Mouse (Mus musculus) midbrain, embryonic 14.5 days (tissue): ENCODE results near the gene Slc17a8. TPM values are rescaled to one million over a fixed set of nuclear protein-coding genes. Genes with fewer than 3 reads are reported as not detected.
A peak's percentile ranks its signal among the peaks of the same experiment; 100 is the strongest.

ENCODE experiments used
- ATAC-seq: fragments of 200-750 bp; cut with Nextera tagmentation; 2 replicates; pipeline ENCODE4 v1.8.0; 2017; ENCODE audit warnings: moderate number of reproducible peaks, moderate library complexity; ENCODE audit not compliant: low FRiP score, low TSS enrichment
- DNase-seq: peaks from one replicate; pipeline ENCODE4 v3.0.0-alpha.2; 2015
- H3K27ac ChIP-seq: fragments of 300-500 bp; sonication (generic); replicated peaks from 2 replicates; pipeline ENCODE4 v1.5.1; 2014; ENCODE audit warnings: mild to moderate bottlenecking, low read depth, low read length, moderate library complexity
- H3K27me3 ChIP-seq: fragments of 300-500 bp; sonication (generic); 2 replicates; pipeline ENCODE4 v1.6.1; 2014; ENCODE audit warnings: low read length, control low read depth, mixed read lengths; ENCODE audit not compliant: control insufficient read depth, insufficient read depth
- H3K36me3 ChIP-seq: fragments of 300-500 bp; sonication (generic); 2 replicates; pipeline ENCODE4 v1.6.1; 2014; ENCODE audit warnings: low read length, control low read depth; ENCODE audit not compliant: control insufficient read depth, insufficient read depth
- H3K4me1 ChIP-seq: fragments of 300-500 bp; sonication (generic); 2 replicates; pipeline ENCODE4 v1.6.1; 2014; ENCODE audit warnings: mild to moderate bottlenecking, antibody characterized with exemption, low read length, control low read depth; ENCODE audit not compliant: control insufficient read depth, insufficient read depth
- H3K4me2 ChIP-seq: fragments of 300-500 bp; sonication (generic); 2 replicates; pipeline ENCODE4 v1.6.1; 2014; ENCODE audit warnings: mild to moderate bottlenecking, low read length, moderate library complexity
- H3K4me3 ChIP-seq: fragments of 300-500 bp; sonication (generic); replicated peaks from 2 replicates; pipeline ENCODE4 v1.5.1; 2014; ENCODE audit warnings: low read depth, low read length
- H3K9ac ChIP-seq: fragments of 300-500 bp; sonication (generic); replicated peaks from 2 replicates; pipeline ENCODE4 v1.6.1; 2014; ENCODE audit warnings: mild to moderate bottlenecking, low read length, moderate library complexity
- H3K9me3 ChIP-seq: fragments of 300-500 bp; sonication (generic); 2 replicates; pipeline ENCODE4 v1.6.1; 2016; ENCODE audit warnings: low read length, control low read depth, mixed read lengths; ENCODE audit not compliant: control insufficient read depth
- WGBS: fragments of 180-500 bp; shearing (Covaris S2); extraction: QIAGEN DNeasy Blood & Tissue Kit; methylation state at CpG from one replicate; pipeline ENCODE4 v1.1.7; 2014; 5-methylcytosine and 5-hydroxymethylcytosine counted together
- polyA plus RNA-seq: library from polyadenylated mRNA; unstranded; fragments of >200 nt; fragmentation: Nextera tagmentation; extraction: Ambion mirVana; gene quantifications from 2 replicates; pipeline ENCODE4 v1.2.1, GENCODE M21; 2014

The Slc17a8 gene
- polyA plus RNA-seq, 1 experiment from 2014 or later, result 1.1 TPM

DNA sequence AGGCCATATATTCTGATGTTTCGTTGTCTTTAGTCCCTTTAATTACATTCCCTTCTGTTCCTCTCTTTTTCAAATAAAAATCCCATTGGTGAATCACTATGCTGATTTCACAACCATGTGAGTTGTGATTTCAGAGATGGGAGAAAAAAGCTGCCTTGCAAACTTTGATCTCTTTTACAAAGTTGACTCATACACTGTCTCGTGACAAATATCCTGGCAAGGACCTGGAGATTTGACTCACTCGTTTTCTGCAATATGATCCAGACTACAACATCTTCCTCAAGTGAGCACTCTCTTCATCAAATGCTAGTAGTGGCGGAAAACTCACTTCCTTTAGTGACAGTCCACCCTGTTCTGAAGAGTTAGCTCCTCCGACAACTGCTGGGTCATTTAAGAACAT is 21.7 kb downstream of the Slc17a8 start:
- no peaks in the 10 kb centered on the region for H3K4me1 ChIP-seq
- no peak overlapping the region for H3K27ac ChIP-seq
- no peak overlapping the region for H3K9ac ChIP-seq
- H3K36me3 ChIP-seq, result no peaks in the 10 kb centered on the region
- no peak overlapping the region for H3K4me2 ChIP-seq
- WGBS, result 88% methylated on average over 5 of the region's 5 CpGs
- H3K27me3 ChIP-seq, result no peaks in the 10 kb centered on the region
- H3K9me3 ChIP-seq, result no peaks in the 10 kb centered on the region
- no peak overlapping the region for H3K4me3 ChIP-seq
- ATAC-seq (no peak), DNase-seq (no peak)

DNA sequence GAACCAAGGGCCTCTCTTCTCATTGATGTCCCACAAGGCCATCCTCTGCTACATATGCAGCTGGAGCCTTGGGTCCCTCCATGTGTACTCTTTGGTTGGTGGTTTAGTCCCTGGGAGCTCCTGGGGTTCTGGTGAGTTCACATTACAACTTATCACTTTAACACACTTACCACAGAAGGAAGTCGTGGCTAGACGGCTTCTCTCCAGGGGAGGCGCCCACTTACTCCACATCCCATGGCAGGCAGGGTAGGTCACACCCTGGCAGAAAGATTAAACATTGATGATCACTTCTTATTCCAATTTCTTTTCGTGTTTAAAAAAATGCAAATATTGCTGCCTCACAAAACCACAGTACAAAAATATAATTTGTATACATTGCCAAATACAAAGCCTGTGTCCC is 23.8 kb downstream of the Slc17a8 start:
- DNase-seq (no peak), ATAC-seq (no peak)
- Histone ChIP-seq H3K27me3 (no peaks in the 10 kb centered on the region), H3K4me3 (no peak overlapping the region), H3K4me1 (0 out of 2 replicates have a peak, but pooled peaks cover 3% of the 10 kb centered on the region), H3K36me3 (no peaks in the 10 kb centered on the region), H3K9me3 (no peaks in the 10 kb centered on the region), H3K9ac (no peak overlapping the region), H3K4me2 (no peak overlapping the region), H3K27ac (no peak overlapping the region)
- 90% methylated on average over 4 of the region's 4 CpGs for WGBS

DNA sequence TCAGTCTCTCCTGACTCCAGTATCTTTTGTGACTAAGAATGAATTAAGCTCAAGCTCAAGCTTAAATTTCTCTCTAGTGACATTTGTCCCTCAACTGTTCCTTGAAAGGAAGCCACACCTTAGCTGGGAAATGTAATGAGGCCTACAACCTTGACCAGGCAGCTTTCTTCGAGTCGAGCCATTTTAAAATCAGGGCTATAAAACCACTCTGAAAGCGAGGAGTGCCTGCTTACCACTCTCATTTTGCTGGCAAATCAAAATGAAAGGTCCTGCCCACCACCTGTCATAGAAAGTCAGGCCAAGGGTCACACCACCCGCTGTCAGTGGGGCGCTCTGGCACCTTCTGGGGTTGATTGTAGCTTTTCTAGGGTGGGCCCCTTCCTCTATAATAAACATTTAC is 25.1 kb downstream of the Slc17a8 start:
- H3K27me3 ChIP-seq, result no peaks in the 10 kb centered on the region
- 0 out of 2 replicates have a peak, but pooled peaks cover 3% of the 10 kb centered on the region for H3K4me1 ChIP-seq
- H3K27ac ChIP-seq, result no peak overlapping the region
- ATAC-seq, result no peak
- H3K4me3 ChIP-seq, result no peak overlapping the region
- H3K4me2 ChIP-seq, result no peak overlapping the region
- no peak for DNase-seq
- no peaks in the 10 kb centered on the region for H3K36me3 ChIP-seq
- H3K9ac ChIP-seq, result no peak overlapping the region
- 97% methylated on average over 5 of the region's 5 CpGs for WGBS
- no peaks in the 10 kb centered on the region for H3K9me3 ChIP-seq

DNA sequence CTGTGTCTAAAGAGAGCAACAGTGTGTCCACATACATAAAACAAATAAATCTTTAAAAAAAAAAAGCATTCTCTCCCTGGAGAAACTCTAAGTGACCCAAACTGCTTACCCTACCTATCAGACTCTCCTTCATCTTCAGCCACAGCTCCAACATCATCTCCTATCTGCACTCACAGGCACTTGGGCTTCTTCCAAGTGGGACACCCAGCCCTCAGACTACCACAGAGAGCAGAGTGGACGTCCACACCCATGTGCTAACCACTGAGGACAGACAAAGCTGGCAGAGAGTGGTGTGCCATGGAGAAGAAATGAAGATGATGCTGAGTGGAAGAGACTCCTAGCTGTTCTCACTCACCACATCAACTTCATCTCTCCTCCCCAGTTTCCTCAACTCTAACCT is 25.5 kb downstream of the Slc17a8 start:
- H3K27ac ChIP-seq, result no peak overlapping the region
- H3K4me3 ChIP-seq, result no peak overlapping the region
- H3K9ac ChIP-seq, result no peak overlapping the region
- no peaks in the 10 kb centered on the region for H3K27me3 ChIP-seq
- 71% methylated on average over 1 of the region's 1 CpGs for WGBS
- H3K9me3 ChIP-seq, result no peaks in the 10 kb centered on the region
- ATAC-seq (no peak), DNase-seq (no peak)
- no peak overlapping the region for H3K4me2 ChIP-seq
- 0 out of 2 replicates have a peak, but pooled peaks cover 3% of the 10 kb centered on the region for H3K4me1 ChIP-seq
- no peaks in the 10 kb centered on the region for H3K36me3 ChIP-seq

DNA sequence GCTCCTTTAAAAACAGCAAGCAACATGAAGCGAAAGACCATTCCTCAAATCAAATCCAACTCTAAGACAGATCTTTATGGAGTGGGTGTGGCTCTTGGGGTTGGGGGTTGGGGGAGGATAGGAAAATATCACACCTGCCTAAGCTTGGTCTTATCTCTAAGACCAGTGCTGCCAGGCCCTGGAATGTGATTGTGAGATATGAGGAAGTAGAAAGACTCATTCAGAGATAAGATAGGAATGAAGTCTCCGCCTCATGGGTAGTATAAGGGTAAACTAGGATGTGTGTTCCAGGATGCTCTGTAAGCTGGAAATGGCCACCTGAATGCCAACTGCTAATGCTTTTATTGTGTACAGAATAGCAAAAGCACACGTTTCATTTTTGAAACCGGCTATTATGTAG is 26.7 kb downstream of the Slc17a8 start:
- H3K36me3 ChIP-seq, result no peaks in the 10 kb centered on the region
- H3K4me3 ChIP-seq, result no peak overlapping the region
- H3K9me3 ChIP-seq, result no peaks in the 10 kb centered on the region
- no peaks in the 10 kb centered on the region for H3K27me3 ChIP-seq
- H3K27ac ChIP-seq, result no peak overlapping the region
- H3K4me2 ChIP-seq, result no peak overlapping the region
- WGBS, result 92% methylated on average over 4 of the region's 4 CpGs
- ATAC-seq (no peak), DNase-seq (no peak)
- no peak overlapping the region for H3K9ac ChIP-seq
- 0 out of 2 replicates have a peak, but pooled peaks cover 3% of the 10 kb centered on the region for H3K4me1 ChIP-seq

DNA sequence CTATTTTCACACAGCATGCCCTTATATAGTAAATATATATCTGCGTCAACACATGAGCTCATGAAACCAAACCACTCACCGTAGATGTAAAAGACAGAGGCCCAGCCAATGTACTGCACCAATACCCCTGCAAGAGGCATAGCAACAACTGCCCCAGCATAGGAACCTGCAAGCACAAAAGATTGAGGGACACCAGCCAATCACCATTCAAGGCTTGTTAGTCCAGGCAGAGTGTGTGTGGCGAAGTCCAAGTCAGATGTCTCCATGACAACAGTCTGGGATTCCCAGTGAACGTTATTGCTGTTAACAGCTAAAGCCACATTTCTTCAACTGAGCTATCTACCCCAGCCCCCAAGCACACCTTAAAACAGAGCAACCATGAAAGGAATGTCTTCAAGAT is 28.3 kb downstream of the Slc17a8 start:
- 28% methylated on average over 4 of the region's 4 CpGs for WGBS
- H3K9me3 ChIP-seq, result no peaks in the 10 kb centered on the region
- peak; percentile 37; the same call in 1 of the 2 replicates for ATAC-seq
- 0 out of 2 replicates have a peak, but pooled peaks cover 3% of the 10 kb centered on the region for H3K4me1 ChIP-seq
- no peaks in the 10 kb centered on the region for H3K36me3 ChIP-seq
- no peak overlapping the region for H3K9ac ChIP-seq
- DNase-seq, result peak; percentile 59
- H3K27me3 ChIP-seq, result no peaks in the 10 kb centered on the region
- H3K4me3 ChIP-seq, result no peak overlapping the region
- H3K4me2 ChIP-seq, result no peak overlapping the region
- no peak overlapping the region for H3K27ac ChIP-seq

DNA sequence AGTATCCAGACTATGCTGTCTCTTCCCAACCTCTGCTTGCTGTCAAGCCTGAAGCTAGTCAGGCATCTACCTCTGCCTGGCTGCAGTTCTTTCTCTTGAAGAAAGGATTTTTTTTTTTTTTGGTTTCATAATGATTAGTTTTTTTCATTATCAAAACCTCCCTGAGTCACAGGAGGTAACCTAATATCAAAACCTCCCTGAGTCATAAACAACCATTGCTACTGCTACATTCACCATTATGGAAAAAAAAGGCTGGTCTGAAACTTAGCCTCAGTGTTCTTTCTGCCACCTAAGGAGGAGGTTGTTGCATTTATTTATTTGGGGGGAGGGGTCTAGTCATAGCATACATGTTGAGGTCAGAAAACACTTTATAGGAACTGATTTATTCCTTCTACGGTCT is 31.2 kb downstream of the Slc17a8 start:
- H3K4me3 ChIP-seq, result no peak overlapping the region
- H3K27ac ChIP-seq, result no peak overlapping the region
- DNase-seq (no peak), ATAC-seq (no peak)
- H3K4me2 ChIP-seq, result no peak overlapping the region
- 100% methylated on average over 1 of the region's 1 CpGs for WGBS
- H3K9me3 ChIP-seq, result no peaks in the 10 kb centered on the region
- no peaks in the 10 kb centered on the region for H3K27me3 ChIP-seq
- no peak overlapping the region for H3K9ac ChIP-seq
- H3K36me3 ChIP-seq, result no peaks in the 10 kb centered on the region
- H3K4me1 ChIP-seq, result 0 out of 2 replicates have a peak, but pooled peaks cover 3% of the 10 kb centered on the region

DNA sequence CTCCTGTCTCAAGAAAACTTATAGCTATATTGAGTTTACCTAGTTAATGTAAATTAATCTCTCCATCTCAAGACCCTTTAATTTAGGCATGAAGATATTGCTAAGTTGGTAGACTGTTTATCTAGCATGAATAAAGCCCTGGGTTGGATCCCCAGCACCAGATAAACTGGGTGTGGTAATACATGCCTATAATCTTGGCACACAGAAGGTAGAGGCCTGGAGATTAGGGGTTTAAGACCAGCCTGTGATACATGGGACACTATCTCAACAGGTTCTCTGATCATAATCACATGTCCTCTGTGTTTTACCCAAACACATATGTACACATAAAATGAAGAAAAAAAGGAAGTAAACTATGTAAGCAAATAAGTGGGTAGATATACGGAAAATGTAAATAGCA is 32.3 kb downstream of the Slc17a8 start:
- no peaks in the 10 kb centered on the region for H3K27me3 ChIP-seq
- 96% methylated on average over 1 of the region's 1 CpGs for WGBS
- ATAC-seq (no peak), DNase-seq (no peak)
- no peak overlapping the region for H3K4me3 ChIP-seq
- no peaks in the 10 kb centered on the region for H3K9me3 ChIP-seq
- H3K36me3 ChIP-seq, result no peaks in the 10 kb centered on the region
- no peak overlapping the region for H3K4me2 ChIP-seq
- no peak overlapping the region for H3K27ac ChIP-seq
- H3K4me1 ChIP-seq, result 0 out of 2 replicates have a peak, but pooled peaks cover 3% of the 10 kb centered on the region
- no peak overlapping the region for H3K9ac ChIP-seq

DNA sequence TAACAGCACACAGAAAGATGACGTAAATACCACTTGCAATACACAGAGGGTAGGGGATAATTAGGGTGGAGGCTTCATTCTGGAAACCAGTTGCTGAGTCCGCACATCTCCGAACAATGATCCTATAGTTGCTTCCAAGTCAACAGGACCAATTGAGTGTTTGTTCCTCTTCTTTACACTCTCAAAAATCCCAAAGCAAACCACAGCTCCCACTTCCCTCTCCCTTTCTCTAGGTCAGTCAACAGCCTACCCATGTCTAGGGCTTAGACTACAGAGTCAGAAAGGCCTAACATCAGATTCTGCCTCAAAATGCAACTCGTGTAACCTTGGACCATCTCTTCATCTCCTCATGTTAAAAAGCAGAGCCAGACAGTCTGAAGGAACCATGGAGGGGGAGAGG is 36.3 kb downstream of the Slc17a8 start:
- Histone ChIP-seq H3K4me2 (no peak overlapping the region), H3K36me3 (no peaks in the 10 kb centered on the region), H3K4me1 (no peaks in the 10 kb centered on the region), H3K4me3 (no peak overlapping the region), H3K27me3 (no peaks in the 10 kb centered on the region), H3K27ac (no peak overlapping the region), H3K9ac (no peak overlapping the region), H3K9me3 (no peaks in the 10 kb centered on the region)
- ATAC-seq (no peak), DNase-seq (no peak)
- WGBS, result 94% methylated on average over 4 of the region's 4 CpGs
